Mouse (Mus musculus): ENCODE data around the gene Hook2. TPM values are rescaled to one million over a fixed set of nuclear protein-coding genes. Genes with fewer than 3 reads are reported as not detected.

The Hook2 gene
- 43.2 and 50.0 TPM in 2 replicates for polyA plus RNA-seq (2012; rRNA removed)

GRCm38 (mm10) chr8:84990349-84990748, at the start of gene Hook2:
TSS of gene Hook2 (plus strand) at chr8:84990603.

DNA sequence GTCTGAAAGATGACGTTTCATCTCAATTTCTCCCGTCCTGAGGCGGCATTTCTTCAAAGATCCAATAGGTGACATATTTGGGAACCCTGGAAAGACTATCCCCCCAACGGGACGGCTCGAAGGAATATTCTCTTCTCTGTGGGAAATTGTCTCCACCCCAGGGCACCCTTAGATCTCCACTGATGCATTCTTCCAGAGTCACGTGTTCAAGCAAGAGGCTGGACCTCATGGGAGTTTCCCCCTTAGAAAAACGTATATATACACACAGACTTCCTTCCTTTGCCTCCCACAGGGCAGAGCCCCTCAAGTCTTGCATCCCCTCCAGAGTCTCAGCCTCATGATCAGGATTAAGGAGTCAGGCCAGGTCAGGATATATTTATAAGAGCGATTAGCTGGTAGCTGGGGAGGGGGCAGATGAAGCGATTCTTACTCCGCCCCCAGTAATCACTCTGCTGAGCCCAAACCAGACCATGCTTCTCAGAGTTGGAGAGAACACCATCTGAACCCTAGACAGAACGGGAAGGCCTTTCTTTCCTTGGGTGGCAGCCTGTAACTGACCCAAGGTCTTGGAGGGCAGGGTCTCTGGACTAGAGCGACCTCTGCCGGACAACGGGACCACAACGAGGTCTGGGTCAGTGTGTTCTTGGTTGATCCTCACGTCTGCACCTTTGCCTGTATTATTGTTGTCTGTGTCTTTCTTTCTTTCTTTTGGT, 43.7 kb upstream of the Hook2 start, which contains the start of gene Rtbdn:
TSS of gene Rtbdn (plus strand) at position 464 of the 713 bp plus-strand sequence.

DNA sequence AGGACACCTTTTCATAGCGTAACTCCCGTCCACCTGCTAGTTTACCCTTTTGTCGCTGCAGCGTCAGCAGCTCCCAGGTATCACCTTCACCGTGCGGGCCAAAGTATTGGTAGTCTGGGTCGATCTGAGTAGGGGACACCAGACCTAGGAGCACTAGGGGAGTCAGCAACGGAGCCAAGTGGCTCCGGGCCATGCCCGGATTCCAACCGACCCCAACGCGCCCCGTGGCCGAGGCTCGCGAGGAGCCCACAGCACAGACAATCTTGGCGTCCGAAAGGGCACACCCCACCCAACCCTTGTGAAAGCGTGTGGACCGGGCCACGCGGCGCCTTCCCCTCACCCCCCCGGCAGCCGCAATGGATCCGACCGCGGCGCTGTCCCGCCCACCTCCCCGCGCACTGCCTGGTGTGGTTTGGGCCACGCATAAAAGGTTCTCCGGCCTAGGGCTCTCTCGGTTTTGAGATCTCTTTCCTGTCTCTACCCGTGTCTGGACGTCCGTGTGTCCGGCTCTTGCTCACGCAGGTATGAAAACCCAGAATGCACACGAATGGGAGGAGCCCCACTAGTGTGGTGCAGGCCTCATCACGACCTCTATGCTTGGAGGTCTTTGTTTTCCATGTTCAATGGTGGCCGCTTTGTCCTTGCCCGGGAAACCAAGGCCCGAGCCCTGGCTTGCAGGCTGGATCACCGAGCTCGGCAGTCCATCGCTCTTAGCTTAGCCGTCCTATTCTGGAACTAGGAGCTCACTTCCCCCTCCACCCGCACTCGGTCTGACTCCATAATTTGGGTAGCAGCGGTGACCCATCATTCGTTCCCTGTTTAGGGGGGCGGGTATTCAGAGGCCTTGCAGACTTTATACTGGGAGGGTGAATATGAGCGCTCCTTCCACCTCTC, 20.9 kb upstream of the Hook2 start, which contains the start of the genes Gm49661, Prdx2 and Rnaseh2a:
TSS of gene Gm49661 (minus strand) at position 193 of the 894 bp plus-strand sequence.
TSS of gene Prdx2 (plus strand) at position 347 of the 894 bp plus-strand sequence.
TSS of gene Rnaseh2a (minus strand) at position 527 of the 894 bp plus-strand sequence.

DNA sequence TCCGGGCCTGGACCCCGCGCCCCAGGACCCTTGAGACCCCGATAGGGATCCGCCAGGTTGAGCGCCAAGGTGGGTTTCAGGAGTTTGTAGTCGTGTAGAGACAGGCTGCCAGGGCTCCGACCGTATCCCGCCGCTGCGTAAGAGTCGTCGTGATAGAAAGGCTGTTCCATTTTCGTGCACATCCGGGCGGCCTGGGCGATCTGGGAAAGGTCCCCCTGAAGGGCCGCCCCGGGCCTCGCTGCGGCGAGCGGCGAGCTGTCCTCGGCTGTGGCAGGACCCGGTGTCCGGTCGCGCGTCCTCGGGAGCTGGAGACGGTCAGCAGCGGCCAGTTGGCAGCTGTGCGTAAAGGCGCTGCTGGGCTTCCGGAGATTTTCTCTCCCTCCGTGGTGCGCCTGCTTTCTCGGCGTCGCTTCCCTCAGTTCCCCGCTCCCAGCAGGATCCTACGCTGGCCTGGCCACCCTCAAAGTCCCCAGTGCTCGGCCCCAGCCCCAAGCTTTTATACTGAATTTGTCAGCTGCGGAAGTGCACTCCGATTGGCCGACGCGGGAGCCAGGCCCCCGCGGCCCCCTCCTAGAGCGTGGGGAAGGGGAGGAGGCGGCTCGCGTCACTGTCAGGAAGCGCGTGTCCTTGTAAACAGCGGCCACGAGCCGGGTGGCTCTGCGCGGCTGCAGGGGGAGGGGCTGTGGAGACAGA, 12.0 kb upstream of the Hook2 start, which contains the start of gene Junb:
TSS of gene Junb (minus strand) at position 471 of the 693 bp plus-strand sequence.

GRCm38 (mm10) chr8:85014431-85014830, 24.0 kb downstream of the Hook2 start, which contains the start of gene Best2:
TSS of gene Best2 (minus strand) at chr8:85014531.

GRCm38 (mm10) chr8:85025098-85025932, 34.9 kb downstream of the Hook2 start, which contains the start of gene Asna1:
TSS of gene Asna1 (minus strand) at chr8:85025281.

DNA sequence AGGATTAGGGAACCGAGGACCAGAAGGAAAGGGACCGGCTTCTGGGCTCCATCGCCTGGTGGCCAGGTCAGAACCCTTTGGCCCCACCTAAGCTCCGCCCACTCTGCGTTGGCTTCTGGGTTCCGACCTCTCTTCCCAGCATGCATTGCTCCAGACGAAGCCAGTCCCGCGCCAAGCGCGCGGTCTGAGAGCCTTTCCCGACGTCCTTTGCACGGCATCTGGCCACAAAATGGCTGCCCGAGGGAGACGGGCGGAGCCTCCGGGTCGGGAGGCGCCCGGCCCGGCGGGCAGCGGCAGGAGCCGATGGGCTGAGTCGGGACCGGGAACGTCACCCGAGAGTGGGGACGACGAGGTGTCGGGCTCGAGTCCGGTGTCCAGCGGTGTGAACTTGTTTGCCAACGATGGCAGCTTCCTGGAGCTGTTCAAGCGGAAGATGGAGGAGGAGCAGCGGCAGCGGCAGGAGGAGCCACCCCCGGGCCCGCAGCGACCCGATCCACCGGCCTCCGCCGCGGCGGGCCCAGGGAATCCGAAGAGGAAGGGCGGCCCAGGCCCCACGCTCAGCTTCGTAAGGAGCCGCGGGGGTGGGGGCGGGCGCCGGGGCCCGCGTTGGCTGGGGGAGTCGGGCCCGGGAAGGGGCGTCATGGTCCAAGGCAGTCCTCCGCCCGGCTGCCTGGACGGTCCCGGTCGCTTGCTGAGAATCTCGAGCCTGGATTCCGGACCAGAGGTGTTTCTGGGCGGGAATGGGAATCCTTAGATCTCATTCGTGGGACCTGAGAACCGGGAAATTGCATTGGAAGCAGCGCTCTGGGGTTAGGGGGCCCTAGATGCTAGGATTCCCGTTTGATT, 36.5 kb downstream of the Hook2 start, which contains the start of gene Trir:
TSS of gene Trir (plus strand) at position 154 of the 846 bp plus-strand sequence.

GRCm38 (mm10) chr8:85036718-85037365, 46.4 kb downstream of the Hook2 start, which contains the start of gene Tnpo2:
TSS of gene Tnpo2 (plus strand) at chr8:85036915.

Other genes starting within 250 kb of the Hook2 start
- gene Nfix, start 190.3 kb upstream of the Hook2 start, polyA plus RNA-seq (2012; rRNA removed) = 42.4 and 55.8 TPM in 2 replicates
- 2.1 and 2.9 TPM in 2 replicates for gene Dand5, start 167.8 kb upstream of the Hook2 start, polyA plus RNA-seq (2012; rRNA removed)
- 40.4 and 47.3 TPM in 2 replicates for gene Gadd45gip1, start 159.1 kb upstream of the Hook2 start, polyA plus RNA-seq (2012; rRNA removed)
- gene Rad23a, start 149.9 kb upstream of the Hook2 start, polyA plus RNA-seq (2012; rRNA removed) = 58.2 and 66.6 TPM in 2 replicates
- 162 and 189 TPM in 2 replicates for gene Calr, start 143.7 kb upstream of the Hook2 start, polyA plus RNA-seq (2012; rRNA removed)
- gene Farsa, start 133.6 kb upstream of the Hook2 start, polyA plus RNA-seq (2012; rRNA removed) = 35.1 TPM in 2 replicates
- 1.3 and 1.9 TPM in 2 replicates for gene Syce2, start 118.5 kb upstream of the Hook2 start, polyA plus RNA-seq (2012; rRNA removed)
- 130 and 142 TPM in 2 replicates for gene Gcdh, start 96.7 kb upstream of the Hook2 start, polyA plus RNA-seq (2012; rRNA removed)
- gene Klf1, start 88.7 kb upstream of the Hook2 start, polyA plus RNA-seq (2012; rRNA removed) = 0.23 and 0.28 TPM in 2 replicates
- 13.5 and 17.0 TPM in 2 replicates for gene Dnase2a, start 82.0 kb upstream of the Hook2 start, polyA plus RNA-seq (2012; rRNA removed)
- gene Mast1, start 53.2 kb upstream of the Hook2 start, polyA plus RNA-seq (2012; rRNA removed) = 1.3 and 1.7 TPM in 2 replicates
- gene Rtbdn, start 43.6 kb upstream of the Hook2 start, polyA plus RNA-seq (2012; rRNA removed) = 0.21 and 0.81 TPM in 2 replicates
- not detected in 2 replicates for gene Gm49661, start 21.2 kb upstream of the Hook2 start, polyA plus RNA-seq (2012; rRNA removed)
- gene Prdx2, start 21.0 kb upstream of the Hook2 start, polyA plus RNA-seq (2012; rRNA removed) = 119 and 140 TPM in 2 replicates
- gene Rnaseh2a, start 20.8 kb upstream of the Hook2 start, polyA plus RNA-seq (2012; rRNA removed) = 41.0 and 42.0 TPM in 2 replicates
- gene Junb, start 11.9 kb upstream of the Hook2 start, polyA plus RNA-seq (2012; rRNA removed) = 231 and 249 TPM in 2 replicates
- 96.2 and 105 TPM in 2 replicates for gene Best2, start 23.9 kb downstream of the Hook2 start, polyA plus RNA-seq (2012; rRNA removed)
- 110 TPM in 2 replicates for gene Asna1, start 34.7 kb downstream of the Hook2 start, polyA plus RNA-seq (2012; rRNA removed)
- 108 and 150 TPM in 2 replicates for gene Trir, start 36.2 kb downstream of the Hook2 start, polyA plus RNA-seq (2012; rRNA removed)
- gene Tnpo2, start 46.3 kb downstream of the Hook2 start, polyA plus RNA-seq (2012; rRNA removed) = 53.8 and 59.8 TPM in 2 replicates
- 59.9 and 71.0 TPM in 2 replicates for gene Fbxw9, start 69.5 kb downstream of the Hook2 start, polyA plus RNA-seq (2012; rRNA removed)
- 0.72 TPM in 1 of 2 replicates, not detected in the other for gene Gm5741, start 77.4 kb downstream of the Hook2 start, polyA plus RNA-seq (2012; rRNA removed)
- 53.6 and 68.0 TPM in 2 replicates for gene Dhps, start 81.2 kb downstream of the Hook2 start, polyA plus RNA-seq (2012; rRNA removed)
- gene Wdr83os, start 90.1 kb downstream of the Hook2 start, polyA plus RNA-seq (2012; rRNA removed) = 87.0 and 110 TPM in 2 replicates
- gene Wdr83, start 90.7 kb downstream of the Hook2 start, polyA plus RNA-seq (2012; rRNA removed) = 29.5 and 29.6 TPM in 2 replicates
- gene Man2b1, start 92.7 kb downstream of the Hook2 start, polyA plus RNA-seq (2012; rRNA removed) = 70.9 and 73.4 TPM in 2 replicates
- gene Zfp791, start 132.5 kb downstream of the Hook2 start, polyA plus RNA-seq (2012; rRNA removed) = 0.57 and 1.0 TPM in 2 replicates
- not detected in 2 replicates for gene Cks1brt, start 161.3 kb downstream of the Hook2 start, polyA plus RNA-seq (2012; rRNA removed)
- gene Olfr371, start 235.4 kb downstream of the Hook2 start, polyA plus RNA-seq (2012; rRNA removed) = not detected in 2 replicates